Mouse (Mus musculus) spleen, postnatal 36 days (tissue): ENCODE measurements around the gene Ksr1.

ENCODE experiments used
- DNase-seq, 2 experiments: peaks; one replicate each; pipeline ENCODE4 v3.0.0; 2022; ENCODE audit warnings: low spot score in 2 of 2, mixed read lengths in 1 of 2

Gene Ksr1

DNA sequence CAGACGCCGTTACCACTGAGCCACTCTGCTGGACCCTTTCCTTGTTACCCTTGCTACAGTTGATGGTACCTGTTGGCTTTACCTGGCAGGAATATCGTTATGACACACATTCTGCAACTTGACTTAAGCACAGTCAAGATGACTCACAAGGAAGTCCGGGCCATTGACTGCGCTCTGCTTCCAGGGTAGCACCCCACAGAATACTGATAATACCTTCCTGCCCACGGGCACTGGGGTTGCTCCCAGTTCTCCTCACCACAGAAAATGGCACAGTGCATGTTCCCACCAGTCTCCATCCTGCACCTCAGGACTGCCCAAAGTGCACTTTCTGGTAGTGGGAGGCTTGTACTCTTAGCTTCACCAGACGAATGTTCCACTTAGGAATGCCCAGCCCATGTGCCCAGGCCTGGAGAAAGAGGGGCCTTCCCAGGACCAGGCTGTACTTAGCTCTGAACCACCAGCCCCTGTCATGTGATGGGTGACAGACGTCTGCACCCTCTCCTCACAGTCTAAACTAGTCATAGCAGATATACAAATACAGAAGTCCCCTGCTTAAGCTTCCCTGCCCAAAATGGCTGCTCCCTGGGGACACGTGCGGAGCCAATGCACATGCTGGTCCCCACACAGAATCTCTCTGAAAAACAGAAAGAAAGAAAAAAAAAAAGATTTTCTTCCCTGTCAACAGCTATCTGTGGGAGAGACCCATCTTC is 52.1 kb downstream of the Ksr1 start:
- DNase-seq, result peak in 1 of 2 experiments; percentile 40

DNA sequence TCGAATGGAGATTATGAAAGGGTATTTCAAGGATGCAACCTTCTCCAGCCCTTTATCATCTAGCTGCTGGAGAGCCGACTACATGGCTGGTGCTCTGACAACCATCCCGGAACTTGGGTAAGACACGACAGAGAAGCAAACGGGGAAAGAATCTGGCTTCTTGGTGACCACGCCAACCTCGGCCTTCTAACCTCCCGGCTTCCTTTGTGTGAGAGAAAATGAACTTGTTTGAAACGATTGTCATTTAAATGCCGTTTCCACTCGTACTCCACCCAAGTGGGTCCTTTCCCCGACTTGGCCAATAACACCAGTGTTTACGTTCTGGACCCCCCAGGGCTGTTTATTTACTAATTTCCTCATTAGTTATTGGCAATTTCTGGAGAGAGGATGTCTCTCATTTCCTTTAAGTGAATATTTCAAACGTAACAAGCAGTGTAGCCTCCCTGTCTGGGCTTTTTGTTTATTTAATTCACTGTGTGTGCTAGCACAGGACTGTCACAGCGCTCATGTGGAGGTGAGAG is 52.8 kb downstream of the Ksr1 start:
- no peak for DNase-seq

DNA sequence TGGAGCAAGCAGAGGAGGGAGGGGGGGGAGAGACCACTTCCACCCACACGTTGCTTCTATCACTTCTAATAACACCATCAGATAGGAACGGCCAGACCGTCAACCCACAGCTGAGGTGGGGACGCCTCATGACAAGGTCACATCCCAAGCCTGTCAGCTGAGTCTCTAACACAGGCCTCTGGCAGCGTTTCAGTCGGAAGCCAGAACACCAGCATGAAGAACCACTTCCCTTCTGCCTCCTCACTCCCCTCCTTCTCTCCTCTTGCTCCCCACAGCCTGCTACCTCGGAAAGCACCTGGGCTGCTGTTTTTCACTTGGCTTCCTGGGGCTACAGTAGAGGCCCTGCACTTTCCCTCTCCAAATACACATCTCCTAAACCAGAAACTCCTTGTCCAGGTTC is 53.4 kb downstream of the Ksr1 start:
- DNase-seq, result no peak

DNA sequence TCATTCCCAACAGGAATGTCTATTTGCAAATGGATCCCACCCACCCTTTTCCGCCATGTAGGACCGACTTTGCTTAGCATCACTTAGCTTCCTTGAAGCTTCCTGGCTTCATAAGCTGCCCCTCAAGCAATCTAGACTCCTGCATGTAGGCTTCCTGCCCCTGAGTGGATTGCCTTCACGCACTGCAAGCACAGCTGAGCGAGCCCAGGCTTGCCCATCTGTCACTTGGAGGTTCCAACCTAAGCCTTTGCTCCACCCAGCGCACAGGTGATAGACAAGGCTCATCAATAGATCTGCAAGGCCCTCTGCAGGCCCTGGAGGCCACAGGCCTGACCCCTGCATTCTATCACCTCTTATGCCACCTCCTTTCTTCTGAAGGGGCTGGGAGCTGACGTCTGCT is 54.0 kb downstream of the Ksr1 start:
- DNase-seq, result no peak

DNA sequence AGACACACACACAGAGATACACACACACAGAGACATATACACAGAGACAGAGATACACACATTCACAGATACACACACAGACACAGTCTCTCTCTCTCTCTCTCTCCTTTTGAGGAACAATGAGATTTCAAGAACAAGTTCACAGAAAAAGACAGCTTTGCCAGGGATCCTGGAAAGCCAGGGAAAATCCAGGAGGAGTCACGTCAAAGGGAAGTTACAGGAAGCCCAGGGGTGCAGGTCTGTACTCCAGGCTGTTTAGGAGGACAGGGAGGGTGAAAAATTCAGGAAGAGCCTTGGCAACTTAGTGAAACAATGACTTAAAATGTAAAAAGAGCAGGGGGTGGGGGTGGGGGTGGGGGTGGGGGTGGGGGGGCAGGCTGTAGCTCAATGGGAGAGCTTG is 56.5 kb downstream of the Ksr1 start:
- no peak for DNase-seq

DNA sequence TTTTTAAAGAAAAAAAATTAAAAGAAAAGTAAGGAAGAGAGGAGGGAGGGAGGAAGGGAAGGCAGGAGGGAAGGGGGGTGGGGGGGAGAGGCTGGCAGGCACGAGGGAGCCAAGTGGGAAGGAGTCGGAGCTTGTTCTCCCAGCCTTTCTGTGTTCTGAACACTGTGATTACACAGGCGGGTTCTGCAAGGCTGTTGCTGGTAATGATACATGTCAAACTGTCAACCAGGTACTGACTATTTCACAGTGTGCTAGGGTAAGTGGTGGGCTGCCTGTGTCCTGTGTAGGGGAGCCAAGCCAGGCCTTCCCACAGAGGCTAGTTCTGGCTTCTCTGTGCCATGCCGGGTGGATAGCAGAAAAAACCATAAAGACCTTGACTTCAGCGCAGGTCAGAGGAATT is 57.2 kb downstream of the Ksr1 start:
- no peak for DNase-seq

DNA sequence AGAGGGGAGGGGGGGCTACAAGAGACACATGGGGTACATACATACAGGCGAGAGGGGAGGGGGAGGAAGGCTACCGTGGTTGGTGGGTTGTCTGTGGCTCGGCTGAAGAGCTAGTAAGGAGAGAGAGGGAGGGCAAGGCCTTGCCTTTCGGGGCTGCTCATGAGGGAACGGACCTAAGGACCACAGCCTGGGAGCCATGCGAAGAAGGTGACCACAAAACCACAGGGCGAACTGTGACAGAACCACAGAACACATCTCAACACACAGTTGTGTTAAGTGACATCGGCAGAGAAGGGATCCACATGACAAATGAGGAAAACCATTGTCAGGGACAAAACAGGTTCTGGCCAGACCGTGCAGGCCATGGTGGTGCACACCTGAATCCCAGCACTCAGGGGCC is 57.9 kb downstream of the Ksr1 start:
- DNase-seq, result no peak

DNA sequence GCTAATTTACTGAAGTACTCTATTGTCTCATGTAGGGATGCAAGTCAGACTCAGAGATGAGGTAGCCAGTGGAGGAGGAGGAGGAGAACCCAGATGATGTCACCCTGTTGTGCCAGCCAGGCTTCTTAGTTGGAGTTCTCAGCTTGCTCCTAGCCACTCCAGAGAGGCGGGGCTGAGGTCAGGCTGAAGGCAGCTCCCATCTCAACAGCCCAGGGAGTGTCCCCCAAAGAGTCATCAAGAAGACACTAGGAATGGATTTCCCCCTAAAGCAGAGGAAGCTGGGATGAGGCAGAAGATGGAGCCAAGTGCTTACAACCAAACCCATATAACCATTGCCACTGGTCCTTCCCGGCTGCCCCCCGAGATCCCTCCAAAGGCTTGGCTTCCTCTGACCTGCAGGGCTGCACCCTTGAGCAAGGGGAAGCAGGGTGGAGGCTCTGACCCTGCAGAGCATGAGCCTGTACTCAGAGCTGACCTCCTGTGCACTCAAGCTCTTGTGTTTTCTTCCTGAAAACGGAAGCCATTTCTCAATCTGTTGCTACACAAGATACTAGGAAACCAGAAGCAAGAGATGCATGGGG is 58.4 kb downstream of the Ksr1 start:
- peak in 1 of 2 experiments; percentile 32 for DNase-seq

DNA sequence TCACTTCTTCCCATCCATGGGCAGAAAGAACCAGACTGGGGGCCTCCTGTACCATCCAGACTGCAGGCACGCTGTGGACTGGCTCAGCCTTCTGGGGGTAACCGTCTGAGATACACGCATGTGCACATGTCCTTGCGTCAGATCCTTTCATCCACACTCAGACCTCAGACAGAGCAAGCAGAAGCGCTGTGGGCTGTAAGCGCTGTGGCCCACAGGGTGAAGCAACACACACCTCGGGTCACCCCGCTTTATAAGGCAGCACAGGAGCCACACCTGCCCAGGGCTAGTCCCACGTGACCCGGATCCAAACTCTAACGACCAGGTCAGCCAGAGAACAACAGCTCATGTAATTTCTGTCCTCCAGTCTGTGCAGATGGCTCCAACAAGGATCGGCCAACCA is 59.4 kb downstream of the Ksr1 start:
- DNase-seq, result peak in 1 of 2 experiments; percentile 25

DNA sequence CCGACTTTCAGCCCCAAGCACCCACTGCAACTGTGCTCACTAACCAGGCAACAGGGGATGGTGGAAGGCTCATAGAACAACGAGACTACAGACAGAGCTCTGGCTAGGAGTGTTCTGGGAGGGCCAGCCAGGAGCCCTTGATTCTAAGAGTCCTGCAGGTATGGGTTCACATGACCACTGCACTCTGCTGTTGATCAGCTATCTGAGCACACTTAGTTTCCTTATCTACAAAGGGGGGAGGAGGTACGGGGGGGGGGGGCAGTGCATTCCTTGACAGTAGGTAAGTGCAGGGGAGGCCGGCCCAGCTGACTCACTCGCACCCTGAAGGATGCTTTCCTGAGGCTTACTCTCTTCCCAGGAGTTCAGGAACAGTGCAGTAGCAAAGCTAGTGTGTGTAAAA is 61.1 kb downstream of the Ksr1 start:
- no peak for DNase-seq

DNA sequence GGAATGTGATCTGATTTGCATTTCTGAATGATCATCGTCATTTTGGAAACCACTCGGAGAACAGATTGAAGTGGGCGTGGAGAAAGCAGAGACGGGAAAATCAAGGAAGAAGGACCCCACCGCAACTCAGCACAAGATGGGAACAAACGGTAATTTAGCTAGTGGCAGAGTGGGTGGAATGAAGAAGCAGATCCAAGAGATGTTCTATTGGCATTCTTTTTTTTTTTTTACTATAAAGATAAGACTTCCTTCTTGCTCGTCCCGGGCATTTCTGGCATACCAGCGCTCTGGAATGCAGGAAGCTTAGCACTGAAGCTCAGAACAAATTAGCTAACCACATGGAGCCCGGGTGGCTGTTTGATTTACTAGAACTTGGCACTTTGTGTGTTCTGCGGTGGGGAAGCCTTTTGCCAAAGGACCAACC is 63.2 kb downstream of the Ksr1 start:
- no peak for DNase-seq

DNA sequence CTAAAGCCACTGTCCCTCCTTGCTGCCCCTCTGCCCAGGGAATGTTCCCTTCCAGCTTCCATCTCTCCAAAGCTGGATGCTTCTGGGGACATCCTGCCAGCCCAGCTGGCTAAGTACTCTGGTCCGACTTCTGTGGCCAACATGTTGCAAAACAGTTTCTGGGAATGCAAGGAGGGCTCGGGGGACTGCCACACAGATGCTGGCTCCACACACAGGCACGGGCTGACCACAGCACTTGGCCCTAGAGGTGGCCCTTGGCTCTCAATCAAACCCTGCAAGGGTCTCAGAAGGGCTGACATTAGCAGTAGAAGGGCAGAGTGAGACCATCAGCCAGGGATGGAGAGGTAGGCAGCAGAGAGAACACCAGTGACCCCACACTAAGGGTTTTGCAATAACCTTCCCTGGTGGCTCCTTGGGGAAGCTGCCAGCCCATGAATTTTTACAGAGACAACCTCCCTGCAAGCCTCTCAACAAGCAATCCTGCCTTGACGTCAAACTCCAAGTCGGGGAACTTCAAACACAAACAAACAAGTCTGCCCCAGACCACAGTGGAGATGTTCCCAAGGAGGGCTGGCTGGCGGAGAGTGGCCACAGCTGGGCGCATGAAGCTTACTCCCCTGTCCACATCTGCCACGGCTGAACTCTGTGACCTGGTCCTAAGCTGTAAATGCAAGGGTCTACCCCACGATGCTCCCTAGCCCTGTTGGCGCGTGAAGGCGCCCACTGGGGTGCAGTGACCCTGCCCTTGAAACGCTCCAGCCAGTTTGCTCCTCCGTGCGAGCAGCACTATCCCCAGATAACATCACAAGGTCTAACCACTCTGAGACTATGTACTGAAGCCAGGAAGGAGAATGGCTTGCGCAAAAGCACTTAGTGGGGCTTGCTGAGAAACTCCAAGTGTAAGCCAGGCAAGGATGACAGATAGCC is 65.0 kb downstream of the Ksr1 start:
- no peak for DNase-seq

DNA sequence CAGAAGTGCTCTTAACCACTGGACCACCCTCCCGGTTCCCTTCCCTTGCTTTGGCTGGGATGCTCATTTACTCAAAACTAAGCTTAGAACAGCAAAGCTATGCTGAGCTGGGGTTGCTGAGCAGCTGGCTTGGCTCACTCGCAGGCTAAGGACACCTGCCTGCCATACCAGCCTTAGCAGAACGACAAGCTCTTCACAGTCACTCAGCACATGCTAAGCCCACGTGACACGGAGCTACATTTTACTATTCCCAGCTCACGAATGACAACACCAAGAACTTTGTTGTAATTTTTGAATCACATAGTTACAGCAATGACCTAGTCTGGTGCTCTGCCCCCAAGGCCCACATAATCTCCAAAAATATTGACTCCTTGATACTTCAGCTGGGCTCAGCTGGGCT is 66.1 kb downstream of the Ksr1 start:
- DNase-seq, result no peak

DNA sequence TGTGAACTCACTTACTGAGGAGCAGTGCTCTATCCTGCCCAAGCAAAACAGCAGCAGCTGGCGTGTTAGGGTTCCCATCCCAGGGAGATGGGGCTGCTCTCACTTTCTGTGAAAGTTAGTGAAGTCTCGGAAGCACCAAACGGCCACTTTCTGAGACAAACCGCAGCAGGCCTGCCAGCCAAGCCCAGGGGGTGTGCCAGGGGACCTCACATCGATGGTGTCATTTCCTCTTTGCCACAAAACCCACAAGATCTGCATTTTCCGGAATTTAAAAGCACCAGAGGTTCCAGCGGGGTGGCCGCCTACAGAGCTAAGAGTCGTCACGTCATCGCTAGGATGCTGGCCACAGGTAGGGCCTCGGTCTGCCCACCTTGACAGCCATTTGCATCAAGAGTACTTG is 69.7 kb downstream of the Ksr1 start:
- DNase-seq, result peak; percentile 78 to 80

DNA sequence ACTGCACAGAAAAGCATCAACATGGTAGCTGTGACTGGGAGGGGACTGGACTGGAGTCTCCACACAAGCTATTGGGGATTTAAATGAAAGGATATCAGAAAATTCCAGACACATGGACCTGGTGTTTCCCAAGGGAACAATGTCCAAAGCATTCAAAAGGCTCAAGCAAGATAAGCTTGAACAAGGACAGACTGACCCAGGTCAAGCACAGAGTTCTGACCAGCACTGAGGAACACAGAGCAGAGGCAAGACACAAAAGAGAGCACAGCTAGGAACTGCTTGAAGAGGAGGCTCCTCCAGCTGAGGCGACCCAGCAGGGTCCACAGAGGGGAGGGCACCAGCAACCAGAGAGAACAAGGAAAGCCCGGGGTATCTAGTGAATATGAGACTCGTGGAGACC is 71.2 kb downstream of the Ksr1 start:
- DNase-seq, result no peak

DNA sequence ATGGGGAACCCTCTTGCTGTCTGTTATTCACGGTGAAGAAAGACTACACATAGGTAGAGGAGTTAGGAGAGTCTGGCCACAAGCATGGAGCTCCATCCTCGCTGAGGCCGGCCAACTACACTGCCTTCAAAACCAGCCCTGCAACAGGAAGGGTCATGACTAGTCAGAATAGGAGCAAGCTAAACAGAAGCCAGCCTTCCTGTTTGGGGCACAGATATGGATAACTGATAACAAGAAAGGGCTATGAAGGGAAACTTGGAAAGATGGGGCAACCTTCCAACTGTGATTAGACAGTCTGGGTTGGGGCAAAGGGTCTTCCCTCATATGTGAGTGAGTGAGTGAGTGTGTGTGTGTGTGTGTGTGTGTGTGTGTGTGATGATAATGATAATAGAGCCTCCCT is 71.6 kb downstream of the Ksr1 start:
- no peak for DNase-seq

DNA sequence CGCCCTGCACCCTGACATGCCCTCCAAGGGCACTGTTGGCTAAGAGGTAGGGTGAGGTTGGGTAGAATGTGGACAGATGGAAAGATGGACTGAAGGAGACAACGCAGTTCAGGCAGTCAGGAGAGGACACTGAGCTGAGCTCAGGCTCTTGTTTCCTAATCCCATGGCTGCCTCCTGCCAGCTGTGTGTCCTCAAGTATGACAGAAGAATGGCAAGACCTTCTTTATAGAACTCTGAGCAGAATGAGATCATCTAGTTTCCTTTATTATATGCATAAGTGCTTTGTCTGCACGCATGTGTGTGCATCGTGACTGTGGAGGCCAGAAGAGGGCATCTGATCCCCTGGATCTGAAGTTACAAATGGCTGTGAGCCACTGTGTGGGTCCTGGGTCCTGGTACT is 72.6 kb downstream of the Ksr1 start:
- no peak for DNase-seq

DNA sequence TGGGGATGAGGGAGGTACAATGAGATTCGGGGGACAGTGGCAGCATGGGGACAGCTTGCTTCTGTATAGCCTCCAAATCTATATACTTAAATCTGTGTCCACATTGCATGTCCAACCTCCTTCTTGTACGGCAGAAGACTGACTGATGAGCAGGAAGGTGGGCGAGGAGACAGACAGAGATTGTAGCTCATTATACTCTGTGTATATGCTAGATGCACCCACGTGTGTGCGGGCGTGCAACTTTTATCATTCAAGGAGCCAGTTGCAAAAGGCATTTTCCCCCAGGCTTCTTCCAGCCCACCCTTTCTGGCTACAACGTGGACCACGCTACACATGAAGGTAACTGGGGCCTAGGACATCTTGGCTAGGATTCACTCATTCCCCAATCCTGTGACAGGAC is 74.1 kb downstream of the Ksr1 start:
- no peak for DNase-seq

DNA sequence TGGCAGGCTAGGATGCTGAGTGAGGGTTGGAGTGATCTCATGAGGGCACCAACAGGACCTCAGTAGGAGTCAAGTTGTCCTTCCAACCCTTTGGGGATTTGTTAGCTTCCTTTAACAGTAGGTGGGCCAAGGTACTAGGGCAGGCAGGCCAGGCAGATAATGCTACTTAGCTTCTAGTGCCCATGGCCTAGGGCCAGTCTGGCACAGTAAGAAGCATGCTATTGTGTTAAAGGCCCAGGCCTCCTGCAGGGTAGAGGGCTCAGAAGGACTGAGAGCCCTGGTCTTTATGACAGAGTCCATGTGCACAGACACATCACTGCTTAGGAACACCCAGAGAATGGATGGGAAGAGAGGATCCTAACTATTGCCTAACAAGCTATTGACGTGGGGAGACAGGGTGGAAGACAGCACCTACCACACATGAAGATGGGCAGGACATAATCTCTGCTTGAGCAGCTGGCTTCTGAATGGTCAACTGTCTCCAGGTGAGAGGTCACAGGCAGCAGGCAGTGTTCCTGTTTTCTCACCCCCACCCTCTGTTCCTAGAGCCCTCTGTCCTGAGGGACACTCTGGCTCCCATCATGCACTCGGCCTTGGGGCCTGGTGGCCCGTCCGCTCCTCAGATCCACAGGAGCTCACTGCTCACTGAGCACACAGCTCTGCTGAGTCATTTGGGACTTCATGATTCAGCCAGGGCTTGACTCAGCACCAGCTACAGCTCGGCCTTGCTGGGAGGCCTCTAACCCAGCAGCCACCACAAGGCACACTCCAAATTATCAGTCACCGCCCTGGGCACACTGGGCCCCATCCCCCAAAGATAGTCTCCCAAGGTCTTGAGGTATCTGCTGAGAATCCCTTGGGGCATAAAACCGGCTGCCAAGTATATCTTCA is 74.9 kb downstream of the Ksr1 start:
- DNase-seq, result peak in 1 of 2 experiments; percentile 32

DNA sequence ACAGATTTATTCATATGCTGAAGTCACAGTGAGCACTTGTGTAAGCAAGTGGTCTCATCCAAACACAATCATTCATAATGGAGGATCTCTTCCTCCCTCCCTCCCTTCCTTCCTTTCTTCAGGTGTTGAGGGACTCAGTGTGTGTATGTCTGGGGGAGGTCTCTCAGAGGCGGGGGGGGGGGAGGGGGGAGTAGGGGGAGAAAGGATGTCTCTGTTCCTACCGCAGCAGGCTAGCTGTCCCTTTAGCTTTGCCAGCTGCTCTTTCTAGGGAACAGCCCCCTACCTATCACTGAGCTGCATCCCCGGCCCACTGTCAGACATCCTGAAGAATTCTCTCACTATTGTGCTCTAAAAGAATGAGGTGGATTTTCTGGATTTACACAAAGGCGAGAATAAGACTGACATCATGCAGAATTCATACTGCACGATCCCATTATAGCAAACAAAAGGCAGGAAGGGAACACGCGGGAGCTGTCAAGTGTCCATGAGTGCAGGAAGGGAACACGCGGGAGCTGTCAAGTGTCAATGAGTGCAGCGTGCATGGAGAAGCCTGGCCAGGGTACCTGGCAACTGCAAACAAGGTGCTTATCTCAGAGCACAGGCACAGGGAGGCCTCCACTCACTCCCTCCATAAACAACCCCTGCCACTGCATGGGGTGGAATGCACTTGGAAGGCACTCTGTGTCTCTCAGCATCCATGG is 76.6 kb downstream of the Ksr1 start:
- DNase-seq, result no peak

DNA sequence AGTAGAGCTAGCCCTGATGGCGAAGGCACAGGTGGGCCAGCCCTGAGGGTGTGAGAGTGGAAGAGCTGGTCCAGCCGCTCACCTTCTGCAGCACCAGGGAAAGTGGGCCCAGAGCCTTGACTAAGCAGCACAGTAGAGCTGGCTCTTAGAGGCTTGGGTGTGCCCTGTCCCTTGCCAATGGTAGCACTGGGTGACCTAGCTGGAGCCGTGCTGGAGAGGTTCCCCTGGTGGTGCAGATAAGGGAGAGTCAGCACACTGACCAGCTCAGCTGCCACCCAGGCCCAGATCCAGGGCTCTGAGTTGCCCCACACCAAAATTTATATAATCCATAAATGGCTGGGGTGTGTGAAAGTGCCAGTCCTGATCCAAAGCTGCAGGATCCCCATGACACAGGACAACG is 79.0 kb downstream of the Ksr1 start:
- no peak for DNase-seq
